Mouse (Mus musculus) CH12.LX (cell line): ENCODE results near the gene Fam78b.

Experiments used
- CTCF ChIP-seq, 2 experiments: IDR thresholded peaks in 1 of 2; conservative IDR thresholded peaks in 1 of 2; 2 replicates each; pipeline ENCODE4 v1.5.1; 2011 to 2012; ENCODE audit warnings: low read depth in 2 of 2, low read length in 2 of 2, improper control_type of control experiment in 1 of 2, inconsistent platforms in 1 of 2, mild to moderate bottlenecking in 1 of 2, moderate library complexity in 1 of 2
- EP300 ChIP-seq: IDR thresholded peaks from 2 replicates; pipeline ENCODE4 v1.6.1; 2011; ENCODE audit warnings: low read length, improper control_type of control experiment
- POLR2A ChIP-seq: IDR thresholded peaks from 2 replicates; pipeline ENCODE4 v1.6.1; 2011; ENCODE audit warnings: low read depth, mild to moderate bottlenecking, improper control_type of control experiment, low read length

DNA sequence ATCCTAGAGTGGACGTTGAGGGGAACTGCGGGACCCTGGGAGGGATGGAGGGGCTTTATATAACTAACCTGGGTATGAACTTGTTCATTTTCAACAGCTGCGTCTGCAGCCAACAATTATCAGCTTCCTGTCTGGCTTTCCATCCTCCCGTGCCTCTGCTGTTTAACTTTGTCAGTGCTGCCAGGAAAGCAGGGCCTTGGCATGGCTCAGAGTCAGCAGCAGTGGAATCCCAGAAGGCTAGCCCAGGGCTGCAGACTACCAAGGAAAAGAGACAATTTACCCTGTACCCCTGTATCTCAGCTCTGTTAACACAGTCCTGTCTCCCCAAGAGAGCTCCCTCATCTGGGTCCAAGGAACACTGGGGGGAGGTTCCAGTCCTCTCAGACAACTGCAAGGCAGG is 62.8 kb downstream of the Fam78b start:
- no peak for TF ChIP-seq POLR2A
- no peak for TF ChIP-seq EP300
- no peak for TF ChIP-seq CTCF (conservative IDR thresholded peaks at IDR 0.05 in 1 of 2, IDR thresholded peaks at IDR 0.05 in 1 of 2; ENCODE audit: low read depth in 2 of 2, low read length in 2 of 2)
